Mouse (Mus musculus) forebrain, embryonic 11.5 days (tissue): ENCODE measurements at regions not wholly inside any gene's neighbourhood (a gene's known extent, or its start where the extent isn't known, plus 50 kb on each side); places are given as distances from the start of the nearest gene placed in this dataset.

Experiments
- ATAC-seq: fragments of 200-750 bp; cut with Nextera tagmentation; replicated peaks from 2 replicates; pipeline ENCODE4 v1.8.0; 2017; ENCODE audit warnings: moderate TSS enrichment; ENCODE audit not compliant: low FRiP score
- DNase-seq: peaks from one replicate; pipeline ENCODE4 v3.0.0-alpha.2; 2017; ENCODE audit warnings: low spot score
- H3K27ac ChIP-seq: fragments of 300-500 bp; sonication (generic); 2 replicates; pipeline ENCODE4 v1.5.1; 2014; ENCODE audit warnings: low read depth, low read length
- H3K27me3 ChIP-seq: fragments of 300-500 bp; sonication (generic); 2 replicates; pipeline ENCODE4 v1.6.1; 2014; ENCODE audit warnings: mild to moderate bottlenecking, low read length, mixed read lengths; ENCODE audit not compliant: control insufficient read depth, insufficient read depth
- H3K36me3 ChIP-seq: fragments of 300-500 bp; sonication (generic); 2 replicates; pipeline ENCODE4 v1.6.1; 2014; ENCODE audit warnings: mild to moderate bottlenecking, low read length, moderate library complexity, mixed read lengths; ENCODE audit not compliant: control insufficient read depth, insufficient read depth
- H3K4me1 ChIP-seq: fragments of 300-500 bp; sonication (generic); replicated peaks from 2 replicates; pipeline ENCODE4 v1.6.1; 2014; ENCODE audit warnings: low read length, mixed read lengths; ENCODE audit not compliant: control insufficient read depth, insufficient read depth
- H3K4me2 ChIP-seq: fragments of 300-500 bp; sonication (generic); 2 replicates; pipeline ENCODE4 v1.6.1; 2014; ENCODE audit warnings: low read depth, mild to moderate bottlenecking, low read length, moderate library complexity, mixed read lengths; ENCODE audit not compliant: severe bottlenecking
- H3K4me3 ChIP-seq: fragments of 300-500 bp; sonication (generic); 2 replicates; pipeline ENCODE4 v1.5.1; 2014; ENCODE audit warnings: low read depth, low read length
- H3K9ac ChIP-seq: fragments of 300-500 bp; sonication (generic); 2 replicates; pipeline ENCODE4 v1.6.1; 2014; ENCODE audit warnings: low read length
- H3K9me3 ChIP-seq: fragments of 300-500 bp; sonication (generic); 2 replicates; pipeline ENCODE4 v1.6.1; 2016; ENCODE audit warnings: low read length, mixed read lengths; ENCODE audit not compliant: control insufficient read depth
- WGBS: fragments of 180-500 bp; shearing (Covaris S2); extraction: QIAGEN DNeasy Blood & Tissue Kit; methylation state at CpG from one replicate; pipeline ENCODE4 v1.1.7; 2014; 5-methylcytosine and 5-hydroxymethylcytosine counted together

- H3K9ac ChIP-seq = no peak overlapping the region
- H3K36me3 ChIP-seq = no peaks in the 10 kb centered on the region
- H3K4me2 ChIP-seq = no peak overlapping the region
- no peak for DNase-seq
- no peaks in the 10 kb centered on the region for H3K4me1 ChIP-seq
- no peak overlapping the region for H3K4me3 ChIP-seq
- H3K9me3 ChIP-seq = no peaks in the 10 kb centered on the region
- no peak for ATAC-seq
- H3K27me3 ChIP-seq = no peaks in the 10 kb centered on the region
- no peak overlapping the region for H3K27ac ChIP-seq
- 81% methylated on average over 2 of the region's 2 CpGs for WGBS
These were observed 374.1 kb upstream of the Kif2a start for GRCm38 (mm10) chr13:107396036-107396435.

GRCm38 (mm10) chr13:107394451-107394850, 372.5 kb upstream of the Kif2a start:
- H3K4me3 ChIP-seq = no peak overlapping the region
- H3K4me2 ChIP-seq = no peak overlapping the region
- H3K9ac ChIP-seq = no peak overlapping the region
- no peaks in the 10 kb centered on the region for H3K36me3 ChIP-seq
- H3K4me1 ChIP-seq = no peaks in the 10 kb centered on the region
- ATAC-seq (no peak), DNase-seq (no peak)
- no peaks in the 10 kb centered on the region for H3K27me3 ChIP-seq
- 88% methylated on average over 1 of the region's 1 CpGs for WGBS
- no peak overlapping the region for H3K27ac ChIP-seq
- no peaks in the 10 kb centered on the region for H3K9me3 ChIP-seq

- ATAC-seq (no peak), DNase-seq (no peak)
- Histone ChIP-seq H3K27ac (no peak overlapping the region), H3K4me1 (no peaks in the 10 kb centered on the region), H3K27me3 (no peaks in the 10 kb centered on the region), H3K4me2 (no peak overlapping the region), H3K4me3 (no peak overlapping the region), H3K9ac (no peak overlapping the region), H3K9me3 (no peaks in the 10 kb centered on the region), H3K36me3 (no peaks in the 10 kb centered on the region)
- WGBS = 92% methylated on average over 4 of the region's 4 CpGs
These were observed 367.7 kb upstream of the Kif2a start for GRCm38 (mm10) chr13:107389535-107390150.

- Histone ChIP-seq H3K27me3 (no peaks in the 10 kb centered on the region), H3K27ac (no peak overlapping the region), H3K9ac (no peak overlapping the region), H3K9me3 (no peaks in the 10 kb centered on the region), H3K4me1 (no peaks in the 10 kb centered on the region), H3K4me3 (no peak overlapping the region), H3K4me2 (no peak overlapping the region), H3K36me3 (no peaks in the 10 kb centered on the region)
- no peak for ATAC-seq
- no peak for DNase-seq
- 90% methylated on average over 3 of the region's 3 CpGs for WGBS
These were observed 367.1 kb upstream of the Kif2a start for GRCm38 (mm10) chr13:107389074-107389473.

- 64% methylated on average over 1 of the region's 1 CpGs for WGBS
- Histone ChIP-seq H3K4me1 (no peaks in the 10 kb centered on the region), H3K4me2 (no peak overlapping the region), H3K27me3 (no peaks in the 10 kb centered on the region), H3K36me3 (no peaks in the 10 kb centered on the region), H3K9ac (no peak overlapping the region), H3K4me3 (no peak overlapping the region), H3K27ac (no peak overlapping the region), H3K9me3 (no peaks in the 10 kb centered on the region)
- DNase-seq (no peak), ATAC-seq (no peak)
These were observed 356.1 kb upstream of the Kif2a start for GRCm38 (mm10) chr13:107378076-107378475.

GRCm38 (mm10) chr13:107372666-107373065, 350.7 kb upstream of the Kif2a start:
- Histone ChIP-seq H3K27me3 (no peaks in the 10 kb centered on the region), H3K4me2 (no peak overlapping the region), H3K4me3 (no peak overlapping the region), H3K4me1 (no peaks in the 10 kb centered on the region), H3K9ac (no peak overlapping the region), H3K27ac (no peak overlapping the region), H3K9me3 (no peaks in the 10 kb centered on the region), H3K36me3 (no peaks in the 10 kb centered on the region)
- DNase-seq (no peak), ATAC-seq (no peak)
- WGBS = 81% methylated on average over 3 of the region's 3 CpGs

GRCm38 (mm10) chr13:107371616-107372582, 350.0 kb upstream of the Kif2a start:
- Histone ChIP-seq H3K27me3 (no peaks in the 10 kb centered on the region), H3K9me3 (no peaks in the 10 kb centered on the region), H3K4me2 (no peak overlapping the region), H3K27ac (no peak overlapping the region), H3K36me3 (no peaks in the 10 kb centered on the region), H3K4me1 (no peaks in the 10 kb centered on the region), H3K9ac (no peak overlapping the region), H3K4me3 (no peak overlapping the region)
- DNase-seq = no peak
- 42% methylated on average over 17 of the region's 17 CpGs for WGBS
- ATAC-seq = no peak

- WGBS = 91% methylated on average over 9 of the region's 9 CpGs
- ATAC-seq = no peak
- Histone ChIP-seq H3K27ac (no peak overlapping the region), H3K4me2 (no peak overlapping the region), H3K9ac (no peak overlapping the region), H3K4me1 (no peaks in the 10 kb centered on the region), H3K36me3 (no peaks in the 10 kb centered on the region), H3K27me3 (no peaks in the 10 kb centered on the region), H3K9me3 (no peaks in the 10 kb centered on the region), H3K4me3 (no peak overlapping the region)
- no peak for DNase-seq
These were observed 345.7 kb upstream of the Kif2a start for GRCm38 (mm10) chr13:107367639-107368038.
